Mouse (Mus musculus): ENCODE measurements around the gene Lep.

The Lep gene

GRCm38 (mm10) chr6:29044029-29044428, 16.0 kb upstream of the Lep start:
- DNase-seq (ENCODE audit: low spot score) = no peak

- DNase-seq (ENCODE audit: low spot score) = no peak
These were observed 10.1 kb upstream of the Lep start for GRCm38 (mm10) chr6:29049926-29050325.

- DNase-seq (ENCODE audit: low spot score) = no peak
These were observed 7.8 kb upstream of the Lep start for GRCm38 (mm10) chr6:29052188-29052587.

GRCm38 (mm10) chr6:29053181-29053580, 6.8 kb upstream of the Lep start:
- DNase-seq (ENCODE audit: low spot score) = no peak

- no peak for DNase-seq (ENCODE audit: low spot score)
These were observed 3.6 kb upstream of the Lep start for GRCm38 (mm10) chr6:29056377-29056776.

- no peak for DNase-seq (ENCODE audit: low spot score)
These were observed 6.4 kb downstream of the Lep start for GRCm38 (mm10) chr6:29066389-29066790.

- DNase-seq (ENCODE audit: low spot score) = no peak
These were observed 12.2 kb downstream of the Lep start for GRCm38 (mm10) chr6:29072258-29072657.

- DNase-seq (ENCODE audit: low spot score) = no peak
These were observed 13.6 kb downstream of the Lep start for GRCm38 (mm10) chr6:29073462-29074132.

- DNase-seq (ENCODE audit: low spot score) = no peak
These were observed 14.1 kb downstream of the Lep start for GRCm38 (mm10) chr6:29074133-29074469.

GRCm38 (mm10) chr6:29079291-29079690, 19.3 kb downstream of the Lep start:
- DNase-seq (ENCODE audit: low spot score) = no peak

GRCm38 (mm10) chr6:29081826-29082363, 21.9 kb downstream of the Lep start:
- DNase-seq (ENCODE audit: low spot score) = no peak

GRCm38 (mm10) chr6:29082776-29083354, 22.8 kb downstream of the Lep start:
- no peak for DNase-seq (ENCODE audit: low spot score)

- no peak for DNase-seq (ENCODE audit: low spot score)
These were observed 24.4 kb downstream of the Lep start for GRCm38 (mm10) chr6:29084401-29084800.

- no peak for DNase-seq (ENCODE audit: low spot score)
These were observed 28.1 kb downstream of the Lep start for GRCm38 (mm10) chr6:29087921-29088709.

GRCm38 (mm10) chr6:29092234-29092633, 32.2 kb downstream of the Lep start:
- no peak for DNase-seq (ENCODE audit: low spot score)

- DNase-seq (ENCODE audit: low spot score) = no peak
These were observed 32.9 kb downstream of the Lep start for GRCm38 (mm10) chr6:29092904-29093303.

GRCm38 (mm10) chr6:29099536-29100170, 39.6 kb downstream of the Lep start:
- DNase-seq (ENCODE audit: low spot score) = no peak

- no peak for DNase-seq (ENCODE audit: low spot score)
These were observed 40.4 kb downstream of the Lep start for GRCm38 (mm10) chr6:29100423-29100822.

- no peak for DNase-seq (ENCODE audit: low spot score)
These were observed 41.3 kb downstream of the Lep start for GRCm38 (mm10) chr6:29101248-29101864.

- DNase-seq (ENCODE audit: low spot score) = no peak
These were observed 48.4 kb downstream of the Lep start for GRCm38 (mm10) chr6:29108376-29108775.

GRCm38 (mm10) chr6:29111501-29111900, 51.5 kb downstream of the Lep start:
- DNase-seq (ENCODE audit: low spot score) = no peak

- no peak for DNase-seq (ENCODE audit: low spot score)
These were observed 55.7 kb downstream of the Lep start for GRCm38 (mm10) chr6:29115756-29116155.
